Mouse (Mus musculus) myocyte (in vitro differentiated cells): ENCODE results near the gene Zfp697.

Source experiments
- MAX ChIP-seq: IDR thresholded peaks from one replicate; pipeline ENCODE4 v1.6.1; 2011; ENCODE audit warnings: low read depth, mild to moderate bottlenecking, control low read depth
- POLR2A ChIP-seq: IDR thresholded peaks from one replicate; pipeline ENCODE4 v1.6.1; 2011; ENCODE audit warnings: low read depth, mild to moderate bottlenecking, control low read depth, moderate library complexity; ENCODE audit not compliant: insufficient read length
- SRF ChIP-seq: IDR thresholded peaks from one replicate; pipeline ENCODE4 v1.6.1; 2011; ENCODE audit warnings: low read depth; ENCODE audit not compliant: control insufficient read depth, insufficient read length

DNA sequence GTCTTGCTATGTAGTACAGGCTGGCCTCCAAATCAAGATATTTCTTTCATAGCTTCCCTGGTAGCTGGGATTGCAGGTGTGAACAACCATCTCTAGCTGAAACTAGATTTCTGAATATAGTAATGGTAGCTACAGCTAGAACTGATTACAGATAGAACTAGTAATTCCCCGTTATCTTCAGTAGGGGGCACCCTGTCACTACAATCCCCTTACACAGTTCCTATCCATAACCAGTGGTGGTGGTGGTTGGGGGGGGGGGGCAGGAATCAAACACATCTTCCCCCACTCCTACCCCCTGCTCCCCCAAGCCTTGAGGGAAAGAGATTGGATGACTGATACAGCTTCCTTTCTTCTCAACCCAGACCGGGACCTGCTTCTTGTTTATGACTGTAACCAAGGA is 19.5 kb upstream of the Zfp697 start:
- TF ChIP-seq SRF (no peak), MAX (no peak), POLR2A (no peak)
